Mouse (Mus musculus): ENCODE data around the gene Nek6. TPM values are rescaled to one million over a fixed set of nuclear protein-coding genes. Genes with fewer than 3 reads are reported as not detected.

Gene Nek6
- polyA plus RNA-seq (2012; ENCODE audit: low replicate concordance) = 4.6 and 19.1 TPM in 2 replicates

DNA sequence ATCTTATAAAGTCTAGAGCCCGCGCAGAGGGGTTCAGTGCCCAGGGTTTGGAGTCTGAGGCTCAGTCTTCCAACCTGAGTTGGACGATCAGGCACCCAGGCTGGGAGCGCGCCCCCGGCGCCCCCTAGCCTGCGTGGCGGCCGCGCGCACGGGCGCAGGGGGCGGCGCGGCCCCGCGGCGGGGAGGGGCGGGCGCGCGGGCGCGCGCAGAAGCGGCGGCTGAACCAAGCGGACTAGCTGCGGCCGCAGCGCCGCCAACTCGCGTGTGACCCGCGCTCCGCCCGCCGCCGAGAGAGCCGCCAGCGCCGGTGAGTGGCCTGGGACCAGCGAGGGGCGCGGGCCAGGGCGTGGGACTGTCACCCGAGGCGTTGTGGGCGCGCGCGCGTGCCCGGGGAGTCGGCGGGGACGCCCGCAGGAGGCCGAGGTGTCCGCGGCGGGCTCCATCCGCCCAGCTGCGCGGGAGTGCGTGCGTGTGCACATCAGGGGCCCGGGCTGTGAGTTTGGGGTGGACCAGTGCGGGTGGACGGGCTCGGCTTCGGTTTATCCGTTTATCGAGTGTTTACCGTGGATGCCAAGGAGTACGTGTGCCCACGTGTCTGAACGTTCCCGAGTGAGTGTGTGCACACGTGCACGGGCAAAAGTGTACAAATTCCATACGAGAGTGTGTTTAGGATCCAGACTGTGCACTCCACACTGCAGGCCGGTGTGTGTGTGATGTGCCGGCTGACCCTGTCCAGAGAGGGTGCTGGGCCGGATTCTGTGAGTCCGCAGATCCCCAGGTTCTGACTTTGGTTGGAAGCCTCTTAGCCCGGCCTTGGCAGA, at the start of gene Nek6:
TSS of gene Nek6 (plus strand) at position 157 of the 821 bp plus-strand sequence.

DNA sequence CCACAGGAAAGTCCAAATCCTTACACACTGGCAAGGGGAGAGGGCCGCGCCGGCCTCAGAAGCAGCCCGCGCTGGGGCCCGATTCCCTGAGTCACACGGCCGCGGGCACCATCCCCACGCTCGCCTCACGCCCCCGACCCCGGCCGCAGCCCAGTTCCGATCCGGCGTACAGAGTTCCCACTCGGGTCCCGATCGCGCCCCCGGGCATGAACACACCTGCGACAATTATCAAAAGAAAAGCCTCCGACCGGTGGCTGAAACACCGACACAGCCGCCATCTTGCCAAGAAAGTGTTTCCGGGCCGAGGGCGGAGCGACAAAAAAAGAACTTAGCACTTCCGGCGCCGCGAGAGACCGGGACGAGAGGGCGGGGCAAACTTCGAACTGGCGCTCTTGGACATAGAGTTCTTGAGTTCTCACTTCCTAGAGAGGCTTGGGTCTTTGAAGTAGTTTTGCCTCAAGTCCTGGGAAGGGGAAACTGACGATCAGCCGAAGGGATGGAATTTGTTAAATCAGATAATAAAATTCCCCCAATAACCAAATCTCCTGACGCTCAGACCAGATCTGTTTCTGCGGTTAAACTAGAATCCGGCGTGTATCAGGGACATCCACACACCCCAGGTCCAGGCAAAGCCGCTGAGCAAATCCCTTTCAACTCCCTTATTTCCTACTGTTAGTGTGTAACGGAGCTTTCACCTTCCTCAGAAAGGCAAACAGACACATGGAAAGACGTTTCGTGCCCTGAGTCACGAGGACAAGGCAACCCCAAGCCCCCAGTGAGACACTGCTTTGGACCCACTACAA, 132.4 kb downstream of the Nek6 start, which contains the start of gene Psmb7:
TSS of gene Psmb7 (minus strand) at position 463 of the 803 bp plus-strand sequence.

Other genes with a start within 250 kb of the Nek6 start
- 48.5 and 63.6 TPM in 2 replicates for gene Dennd1a, start 224.3 kb upstream of the Nek6 start, polyA plus RNA-seq (2012; ENCODE audit: low replicate concordance)
- 0.19 and 0.96 TPM in 2 replicates for gene Lhx2, start 172.4 kb upstream of the Nek6 start, polyA plus RNA-seq (2012; ENCODE audit: low replicate concordance)
- 2.4 and 8.8 TPM in 2 replicates for gene Psmb7, start 132.4 kb downstream of the Nek6 start, polyA plus RNA-seq (2012; ENCODE audit: low replicate concordance)
- gene Nr5a1, start 202.9 kb downstream of the Nek6 start, polyA plus RNA-seq (2012; ENCODE audit: low replicate concordance) = 0.33 and 2.7 TPM in 2 replicates